8 mouse cellular contexts compared by ENCODE assay signal in the genomic region with DNA sequence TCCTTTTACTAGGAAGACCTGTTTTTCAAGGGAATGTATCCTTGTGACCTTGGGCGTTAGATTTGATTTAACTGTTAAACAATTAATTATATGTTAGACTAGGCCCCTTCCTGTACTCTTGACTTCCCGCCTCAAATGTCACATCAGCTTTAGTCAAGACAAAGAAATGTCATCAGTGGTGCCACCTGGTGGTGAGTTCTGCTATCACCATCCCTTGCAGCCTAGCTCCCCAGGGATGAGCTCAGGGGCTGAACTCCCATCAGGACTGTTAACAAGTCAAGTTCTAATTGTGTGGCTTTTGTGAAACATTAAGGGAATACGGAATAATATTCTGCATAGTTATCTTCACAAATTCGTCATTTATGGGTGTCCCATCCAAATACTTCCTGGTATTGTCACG.
A peak's percentile ranks its signal among the peaks of the same experiment; 100 is the strongest.
DNase-seq lines count a peak whose midpoint lies in the region; ATAC-seq lines count a peak whose summit lies in the region.

No protein-coding gene starts in this region.

- H3K4me3 ChIP-seq in embryonic facial prominence, embryonic 10.5 days = no peak overlapping the region

- no peaks in the 10 kb centered on the region for H3K36me3 ChIP-seq in embryonic facial prominence, embryonic 10.5 days (replicated peaks)

- 0 out of 2 replicates have a peak, but pooled peaks cover 4% of the 10 kb centered on the region for H3K27me3 ChIP-seq in embryonic facial prominence, embryonic 10.5 days (replicated peaks; ENCODE audit: low read depth, poor library complexity, severe bottlenecking)

- peak; percentile 23 for DNase-seq in cerebellum, adult 11 months
- no peak for DNase-seq in cerebellum, adult 11-12 months
- DNase-seq in left cerebral cortex, postnatal 4 days = peak; percentile 53
- DNase-seq in left cerebral cortex, postnatal 36 days (ENCODE audit: low spot score in 2 of 2) = no peak
- peak; percentile 74 for DNase-seq in ZHBTc4 (ENCODE audit: low read depth, low spot score)
- DNase-seq in embryonic facial prominence, embryonic 10.5 days (ENCODE audit: low spot score) = peak; percentile 53
- DNase-seq in urinary bladder, postnatal 36 days (ENCODE audit: low spot score in 2 of 2) = no peak

- 69% methylated on average over 5 of the region's 5 CpGs for WGBS in embryonic facial prominence, embryonic 10.5 days

- H3K9me3 ChIP-seq in embryonic facial prominence, embryonic 10.5 days = no peaks in the 10 kb centered on the region

- intact Hi-C loops in left cerebral cortex, postnatal 4 days (cut with DNase I) = no loop called here
- intact Hi-C loops in left cerebral cortex, postnatal 36 days (cut with DNase I) = no loop called here

- peak; percentile 77 for ATAC-seq in megakaryocyte-erythroid progenitor cell, adult 5-6 weeks (replicated peaks; ENCODE audit: low FRiP score, low TSS enrichment, poor library complexity, severe bottlenecking)

- peaks cover 26% of the 10 kb centered on the region for H3K4me1 ChIP-seq in embryonic facial prominence, embryonic 10.5 days

- no peak overlapping the region for H3K27ac ChIP-seq in embryonic facial prominence, embryonic 10.5 days (replicated peaks)

Comparison
In these comparisons a context has a peak if more than half of its experiments do, and no peak if none do; other contexts are left out.
1. DNase-seq: peak in cerebellum, adult 11 months (single experiment), left cerebral cortex, postnatal 4 days (single experiment), ZHBTc4 (single experiment) and embryonic facial prominence, embryonic 10.5 days (single experiment); none in cerebellum, adult 11-12 months (single experiment), left cerebral cortex, postnatal 36 days (0 of 2) and urinary bladder, postnatal 36 days (0 of 2).